Mouse (Mus musculus): Measurements from ENCODE around the gene Mccc1. TPM values are rescaled to one million over a fixed set of nuclear protein-coding genes. Genes with fewer than 3 reads are reported as not detected.
A peak's percentile ranks its signal among the peaks of the same experiment; 100 is the strongest.

Gene Mccc1
- polyA plus RNA-seq, 1 experiment from 2014 or later, result 37.0 TPM

DNA sequence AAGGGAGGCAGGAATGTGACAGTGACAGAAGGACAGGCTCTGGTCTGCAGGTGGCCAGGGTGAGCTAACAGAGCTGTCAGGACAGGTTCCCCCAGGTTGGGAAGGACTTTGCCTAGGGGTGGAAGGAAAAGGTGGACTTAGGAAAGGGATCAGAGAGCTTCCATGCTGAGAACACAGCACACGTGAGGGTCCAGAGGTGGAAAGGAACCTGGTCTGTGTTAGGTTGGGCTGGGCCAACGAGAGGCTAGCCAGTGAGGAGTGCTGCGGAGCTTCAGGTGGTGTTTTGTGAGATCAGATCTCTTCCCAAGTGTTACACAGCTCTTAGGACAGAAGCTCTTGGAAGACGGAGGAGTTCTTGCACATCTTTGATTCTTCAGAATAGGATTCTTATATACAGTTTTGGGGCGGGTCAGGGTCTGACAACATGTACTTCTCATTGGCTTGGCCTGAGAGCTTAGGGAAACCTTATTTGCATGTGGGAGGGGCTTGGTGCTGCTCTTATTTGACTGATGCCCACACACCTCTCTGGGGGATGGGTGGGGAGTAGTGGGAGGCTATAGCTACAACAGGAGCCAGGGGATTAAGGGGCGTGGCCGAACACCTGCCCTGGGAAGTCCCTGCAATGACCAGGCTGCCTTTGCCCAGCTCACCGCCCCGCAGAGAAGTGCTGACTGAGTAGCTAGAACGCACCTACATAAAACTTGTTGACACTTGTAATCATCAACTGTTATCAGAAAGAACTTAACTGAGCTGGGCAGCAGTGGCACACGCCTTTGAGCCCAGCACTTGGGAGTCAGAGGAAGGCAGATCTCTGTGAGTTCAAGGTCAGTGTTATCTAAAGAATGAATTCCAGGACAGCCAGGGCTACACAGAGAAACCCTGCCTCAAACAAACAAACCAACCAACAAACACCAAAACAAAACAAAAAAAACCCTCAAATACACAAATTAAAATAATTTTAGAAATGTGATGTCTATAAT is 5.6 kb downstream of the Mccc1 start:
- DNase-seq (ENCODE audit: low spot score), result no peak
- Histone ChIP-seq H3K27me3 (replicated peaks; ENCODE audit: low read depth, poor library complexity, severe bottlenecking) (no peaks in the 10 kb centered on the region), H3K36me3 (replicated peaks) (peaks cover 28% of the 10 kb centered on the region), H3K4me1 (peaks cover 7% of the 10 kb centered on the region; the same call in 1 of the 2 replicates), H3K4me3 (no peak overlapping the region), H3K27ac (replicated peaks) (no peak overlapping the region), H3K9me3 (no peaks in the 10 kb centered on the region)
- WGBS, result 57% methylated on average over 11 of the region's 11 CpGs

DNA sequence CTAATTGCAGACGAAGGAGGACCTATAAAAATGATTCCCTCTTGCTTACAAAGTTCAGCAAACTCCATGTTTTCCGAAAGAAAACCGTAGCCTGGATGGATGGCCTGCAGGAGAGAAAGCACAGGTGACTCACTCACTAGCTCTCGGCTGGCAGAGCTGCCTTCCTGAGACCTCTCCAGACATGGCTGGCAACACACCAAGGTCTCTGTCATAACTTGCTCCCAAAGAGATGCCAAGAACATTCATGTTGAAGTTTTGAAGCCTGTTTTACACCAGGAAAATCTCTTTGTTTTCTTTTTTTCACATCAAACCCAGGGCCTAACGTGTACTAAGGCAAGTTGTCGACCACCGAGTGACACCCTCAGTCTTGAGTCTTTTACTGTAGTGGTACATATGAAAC is 9.8 kb downstream of the Mccc1 start:
- Histone ChIP-seq H3K9me3 (no peaks in the 10 kb centered on the region), H3K4me1 (no peaks in the 10 kb centered on the region), H3K4me3 (no peak overlapping the region), H3K27me3 (replicated peaks; ENCODE audit: low read depth, poor library complexity, severe bottlenecking) (no peaks in the 10 kb centered on the region), H3K27ac (replicated peaks) (no peak overlapping the region), H3K36me3 (replicated peaks) (peaks cover 69% of the 10 kb centered on the region)
- DNase-seq (ENCODE audit: low spot score), result no peak
- 93% methylated on average over 7 of the region's 7 CpGs for WGBS

DNA sequence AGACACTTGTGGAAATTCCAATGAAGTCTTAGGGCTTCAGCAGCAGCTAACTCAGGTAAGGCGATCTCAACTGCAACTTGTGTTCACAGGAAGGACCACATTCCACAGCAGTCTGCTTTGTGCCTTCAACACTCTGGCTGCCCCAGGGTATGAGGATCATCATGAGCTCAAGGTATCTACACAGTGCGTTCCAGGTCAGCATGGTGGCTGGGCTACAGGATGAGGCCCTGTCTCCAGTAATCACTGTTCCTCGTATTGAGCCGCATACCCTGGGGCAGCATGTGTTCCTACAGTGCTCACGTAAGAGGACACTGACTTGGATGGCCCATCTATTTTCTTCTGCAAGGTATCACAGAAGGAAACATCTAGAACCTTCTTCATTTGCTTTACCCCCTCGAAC is 12.4 kb downstream of the Mccc1 start:
- H3K4me3 ChIP-seq, result no peak overlapping the region
- H3K36me3 ChIP-seq (replicated peaks), result peaks cover 80% of the 10 kb centered on the region
- no peaks in the 10 kb centered on the region for H3K9me3 ChIP-seq
- WGBS, result 86% methylated on average over 6 of the region's 6 CpGs
- no peak overlapping the region for H3K27ac ChIP-seq (replicated peaks)
- no peaks in the 10 kb centered on the region for H3K4me1 ChIP-seq
- no peaks in the 10 kb centered on the region for H3K27me3 ChIP-seq (replicated peaks; ENCODE audit: low read depth, poor library complexity, severe bottlenecking)
- no peak for DNase-seq (ENCODE audit: low spot score)

DNA sequence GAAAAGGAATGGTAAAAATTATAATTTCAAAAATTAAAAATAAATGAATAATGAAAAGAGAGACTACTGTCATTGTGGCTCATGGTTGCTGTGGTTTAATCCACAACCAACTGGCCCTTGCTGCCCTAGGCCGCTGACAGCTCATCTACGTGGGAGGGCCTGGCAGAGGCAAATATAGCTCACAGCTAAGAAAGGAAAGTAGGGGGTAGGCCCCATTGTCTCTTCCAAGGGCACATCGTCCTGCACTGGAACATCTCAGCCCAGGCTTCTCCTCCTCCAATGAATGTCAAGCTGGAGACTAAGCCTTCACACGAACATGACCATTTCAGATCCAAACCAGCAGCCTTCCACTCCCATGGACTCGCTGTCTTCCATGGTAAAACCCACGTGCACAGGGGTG is 14.2 kb downstream of the Mccc1 start:
- WGBS, result 91% methylated on average over 6 of the region's 6 CpGs
- Histone ChIP-seq H3K4me1 (no peaks in the 10 kb centered on the region), H3K4me3 (no peak overlapping the region), H3K9me3 (no peaks in the 10 kb centered on the region), H3K27ac (replicated peaks) (no peak overlapping the region), H3K36me3 (replicated peaks) (peaks cover 92% of the 10 kb centered on the region), H3K27me3 (replicated peaks; ENCODE audit: low read depth, poor library complexity, severe bottlenecking) (no peaks in the 10 kb centered on the region)
- no peak for DNase-seq (ENCODE audit: low spot score)

DNA sequence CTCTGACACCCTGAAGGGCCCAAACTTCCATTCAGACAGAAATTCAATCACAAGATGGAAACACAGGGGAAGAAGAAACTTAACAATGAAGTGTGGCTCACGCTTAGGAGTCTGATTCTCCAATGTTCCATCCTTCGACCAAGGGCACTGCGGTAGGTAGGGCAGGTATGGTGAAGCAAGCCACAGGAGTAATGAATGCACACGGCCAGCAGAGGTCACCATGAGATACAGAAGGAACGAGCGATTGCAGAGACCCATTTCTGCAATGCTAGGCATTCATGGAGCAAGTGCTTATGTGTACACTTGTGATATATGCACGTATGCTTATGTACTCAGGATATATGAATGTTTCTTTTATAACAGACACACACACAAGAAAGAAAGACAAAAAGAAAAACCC is 26.9 kb downstream of the Mccc1 start:
- H3K4me3 ChIP-seq, result no peak overlapping the region
- DNase-seq (ENCODE audit: low spot score), result peak; percentile 26
- H3K9me3 ChIP-seq, result no peaks in the 10 kb centered on the region
- no peaks in the 10 kb centered on the region for H3K4me1 ChIP-seq
- H3K27ac ChIP-seq (replicated peaks), result no peak overlapping the region
- 73% methylated on average over 7 of the region's 7 CpGs for WGBS
- H3K36me3 ChIP-seq (replicated peaks), result peaks cover 79% of the 10 kb centered on the region
- no peaks in the 10 kb centered on the region for H3K27me3 ChIP-seq (replicated peaks; ENCODE audit: low read depth, poor library complexity, severe bottlenecking)

DNA sequence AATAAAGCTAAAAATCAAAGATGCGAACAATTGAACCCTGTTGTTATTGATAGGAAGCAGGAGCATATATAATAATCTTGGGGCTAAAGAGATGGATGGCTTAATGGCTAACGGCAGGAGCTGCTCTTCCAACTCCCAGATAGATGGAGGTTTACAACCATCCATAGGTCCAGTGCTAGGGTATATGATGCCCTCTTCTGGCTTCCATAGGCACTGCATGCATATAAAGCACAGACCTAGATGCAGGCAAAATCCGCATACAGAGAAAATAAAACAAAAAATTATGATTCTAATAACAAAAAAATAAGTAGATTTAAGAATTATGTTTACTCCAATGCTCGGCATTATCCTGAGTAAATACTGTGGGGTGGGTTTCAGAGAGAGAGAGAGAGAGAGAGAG is 27.5 kb downstream of the Mccc1 start:
- H3K4me1 ChIP-seq, result no peaks in the 10 kb centered on the region
- no peak overlapping the region for H3K27ac ChIP-seq (replicated peaks)
- no peaks in the 10 kb centered on the region for H3K9me3 ChIP-seq
- H3K27me3 ChIP-seq (replicated peaks; ENCODE audit: low read depth, poor library complexity, severe bottlenecking), result no peaks in the 10 kb centered on the region
- peak; percentile 15 for DNase-seq (ENCODE audit: low spot score)
- H3K36me3 ChIP-seq (replicated peaks), result peaks cover 80% of the 10 kb centered on the region
- WGBS, result 86% methylated on average over 4 of the region's 4 CpGs
- H3K4me3 ChIP-seq, result no peak overlapping the region

DNA sequence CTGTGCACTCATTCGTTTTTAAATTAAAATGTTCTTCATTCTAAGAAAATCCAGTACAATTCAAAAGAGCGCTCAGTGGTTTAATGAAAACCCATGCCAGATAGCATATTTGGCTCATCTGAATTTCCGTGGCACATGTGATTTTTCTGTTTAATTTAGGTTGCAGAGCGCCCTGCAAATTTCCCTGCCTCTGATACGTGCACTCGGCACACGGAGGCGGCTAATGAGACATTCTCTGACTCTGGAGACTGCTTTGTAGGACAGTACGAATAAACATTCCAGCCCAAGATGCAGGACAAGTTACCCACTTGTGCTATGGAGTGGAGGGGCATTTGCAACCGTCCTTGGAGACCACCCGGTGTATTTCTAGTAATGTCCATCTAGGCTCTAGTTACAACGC is 29.3 kb downstream of the Mccc1 start:
- Histone ChIP-seq H3K27ac (replicated peaks) (no peak overlapping the region), H3K4me1 (no peaks in the 10 kb centered on the region), H3K4me3 (no peak overlapping the region), H3K27me3 (replicated peaks; ENCODE audit: low read depth, poor library complexity, severe bottlenecking) (no peaks in the 10 kb centered on the region), H3K36me3 (replicated peaks) (peaks cover 70% of the 10 kb centered on the region), H3K9me3 (no peaks in the 10 kb centered on the region)
- 92% methylated on average over 12 of the region's 12 CpGs for WGBS
- no peak for DNase-seq (ENCODE audit: low spot score)

DNA sequence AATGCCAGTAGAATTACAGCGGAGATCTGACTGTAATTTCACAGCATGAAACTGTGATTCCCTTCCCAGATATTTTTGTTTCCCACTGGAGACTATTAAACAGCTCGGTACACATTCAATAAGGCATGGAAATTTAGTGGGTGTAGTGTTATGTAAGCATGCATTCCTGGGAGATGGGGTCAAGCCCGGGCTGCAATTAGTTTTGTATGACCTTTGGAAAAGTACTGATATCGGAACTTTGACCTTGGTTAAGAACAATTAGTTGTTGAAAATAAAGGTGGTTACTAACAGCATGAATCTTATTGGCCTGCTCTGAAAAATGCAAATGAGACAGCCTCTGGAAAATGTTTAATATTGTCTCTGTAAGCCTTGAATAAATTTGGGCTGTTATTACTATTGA is 30.0 kb downstream of the Mccc1 start:
- H3K9me3 ChIP-seq, result no peaks in the 10 kb centered on the region
- H3K27ac ChIP-seq (replicated peaks), result no peak overlapping the region
- no peak for DNase-seq (ENCODE audit: low spot score)
- H3K27me3 ChIP-seq (replicated peaks; ENCODE audit: low read depth, poor library complexity, severe bottlenecking), result no peaks in the 10 kb centered on the region
- H3K4me3 ChIP-seq, result no peak overlapping the region
- peaks cover 63% of the 10 kb centered on the region for H3K36me3 ChIP-seq (replicated peaks)
- 89% methylated on average over 4 of the region's 4 CpGs for WGBS
- no peaks in the 10 kb centered on the region for H3K4me1 ChIP-seq

DNA sequence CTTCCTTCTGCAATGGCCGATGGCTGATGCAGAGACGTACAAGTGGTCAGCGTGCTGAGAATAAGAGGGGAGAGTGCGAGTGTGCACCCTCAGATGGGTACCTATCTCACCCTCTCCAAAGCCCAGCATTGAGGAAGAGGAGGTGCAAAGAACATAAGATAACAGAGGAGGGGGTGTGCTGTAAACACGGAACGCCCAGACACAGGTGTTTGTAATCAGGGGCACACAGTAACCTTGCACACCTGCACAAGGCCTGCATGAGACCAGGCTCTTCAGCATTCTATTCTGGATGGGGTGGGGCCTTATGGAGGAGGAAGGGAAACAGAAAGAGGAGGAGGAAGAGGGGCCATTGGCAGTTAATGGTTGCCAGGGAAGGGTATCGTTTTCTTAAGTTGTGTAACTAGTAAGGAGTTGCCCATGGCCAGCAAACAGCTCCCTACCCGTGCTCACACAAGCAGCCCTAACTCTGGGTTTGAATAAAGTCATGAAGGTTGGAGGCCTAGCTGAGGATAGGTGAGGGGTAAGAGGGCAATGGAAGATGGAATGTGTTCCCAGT is 33.0 kb downstream of the Mccc1 start:
- H3K36me3 ChIP-seq (replicated peaks), result peaks cover 56% of the 10 kb centered on the region
- no peaks in the 10 kb centered on the region for H3K9me3 ChIP-seq
- H3K27me3 ChIP-seq (replicated peaks; ENCODE audit: low read depth, poor library complexity, severe bottlenecking), result no peaks in the 10 kb centered on the region
- DNase-seq (ENCODE audit: low spot score), result no peak
- no peak overlapping the region for H3K4me3 ChIP-seq
- no peak overlapping the region for H3K27ac ChIP-seq (replicated peaks)
- WGBS, result 93% methylated on average over 8 of the region's 8 CpGs
- H3K4me1 ChIP-seq, result no peaks in the 10 kb centered on the region

DNA sequence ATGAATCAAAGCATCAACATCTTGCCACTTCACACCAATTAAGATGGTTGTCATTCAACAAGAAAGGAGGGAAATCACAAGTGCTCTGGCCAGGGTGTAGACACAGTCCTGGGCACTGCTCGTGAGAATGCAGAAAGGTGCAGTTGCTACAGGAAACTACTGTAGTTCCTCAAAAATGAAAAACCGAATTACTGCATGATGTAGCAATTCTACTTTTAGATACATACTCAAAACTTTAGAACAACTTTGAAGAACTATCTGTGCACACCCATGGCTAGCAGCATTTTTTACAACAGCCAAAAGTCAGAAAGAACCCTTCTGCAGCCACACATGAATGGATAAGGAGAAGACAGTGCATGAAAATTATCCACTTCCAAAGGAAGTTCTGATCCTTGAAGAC is 34.0 kb downstream of the Mccc1 start:
- 80% methylated on average over 2 of the region's 2 CpGs for WGBS
- H3K36me3 ChIP-seq (replicated peaks), result peaks cover 54% of the 10 kb centered on the region
- no peaks in the 10 kb centered on the region for H3K4me1 ChIP-seq
- no peak overlapping the region for H3K4me3 ChIP-seq
- no peaks in the 10 kb centered on the region for H3K27me3 ChIP-seq (replicated peaks; ENCODE audit: low read depth, poor library complexity, severe bottlenecking)
- DNase-seq (ENCODE audit: low spot score), result no peak
- H3K9me3 ChIP-seq, result no peaks in the 10 kb centered on the region
- H3K27ac ChIP-seq (replicated peaks), result no peak overlapping the region

DNA sequence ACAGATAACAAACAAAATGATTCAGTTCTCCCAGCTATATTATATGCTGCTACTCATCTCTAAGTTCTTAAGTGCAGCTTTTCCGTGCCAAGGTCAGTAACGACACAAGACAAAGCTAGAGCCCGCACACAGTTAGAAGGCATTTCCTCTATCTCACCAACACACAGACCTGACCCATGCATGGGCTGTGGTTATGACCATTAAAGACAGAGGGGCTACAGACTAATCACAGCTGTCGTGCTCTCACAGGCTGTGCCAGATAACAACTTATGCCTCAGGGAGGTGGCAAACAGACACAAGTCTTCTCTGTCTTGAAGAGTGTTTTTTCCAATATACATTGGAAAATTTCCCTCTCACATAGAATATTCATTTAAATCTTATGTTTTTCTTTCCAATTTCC is 35.5 kb downstream of the Mccc1 start:
- no peak overlapping the region for H3K4me3 ChIP-seq
- no peak overlapping the region for H3K27ac ChIP-seq (replicated peaks)
- no peak for DNase-seq (ENCODE audit: low spot score)
- H3K9me3 ChIP-seq, result no peaks in the 10 kb centered on the region
- WGBS, result 91% methylated on average over 4 of the region's 4 CpGs
- H3K27me3 ChIP-seq (replicated peaks; ENCODE audit: low read depth, poor library complexity, severe bottlenecking), result no peaks in the 10 kb centered on the region
- H3K36me3 ChIP-seq (replicated peaks), result peaks cover 57% of the 10 kb centered on the region
- no peaks in the 10 kb centered on the region for H3K4me1 ChIP-seq

DNA sequence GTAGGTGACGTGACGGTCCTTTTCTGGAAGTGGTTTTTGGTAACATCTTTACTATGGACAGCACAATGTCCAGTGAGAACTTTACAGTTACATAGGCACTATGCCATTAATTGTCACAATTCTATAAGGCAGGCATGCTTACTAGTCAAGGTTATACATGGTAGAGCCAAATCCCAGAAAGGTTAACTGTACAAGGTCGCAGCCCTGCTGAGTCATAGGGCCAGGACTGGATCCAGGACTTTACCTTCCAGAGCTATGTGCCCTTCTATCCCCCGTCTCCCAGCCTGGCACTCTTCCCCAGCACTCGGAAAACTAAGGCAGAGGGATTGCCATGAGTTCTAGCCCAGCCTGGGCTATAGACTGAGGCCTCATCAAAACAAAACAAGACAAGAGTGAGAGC is 36.6 kb downstream of the Mccc1 start:
- 88% methylated on average over 5 of the region's 5 CpGs for WGBS
- Histone ChIP-seq H3K36me3 (replicated peaks) (peaks cover 61% of the 10 kb centered on the region), H3K27me3 (replicated peaks; ENCODE audit: low read depth, poor library complexity, severe bottlenecking) (no peaks in the 10 kb centered on the region), H3K4me1 (no peaks in the 10 kb centered on the region), H3K27ac (replicated peaks) (no peak overlapping the region), H3K4me3 (no peak overlapping the region), H3K9me3 (no peaks in the 10 kb centered on the region)
- DNase-seq (ENCODE audit: low spot score), result no peak

DNA sequence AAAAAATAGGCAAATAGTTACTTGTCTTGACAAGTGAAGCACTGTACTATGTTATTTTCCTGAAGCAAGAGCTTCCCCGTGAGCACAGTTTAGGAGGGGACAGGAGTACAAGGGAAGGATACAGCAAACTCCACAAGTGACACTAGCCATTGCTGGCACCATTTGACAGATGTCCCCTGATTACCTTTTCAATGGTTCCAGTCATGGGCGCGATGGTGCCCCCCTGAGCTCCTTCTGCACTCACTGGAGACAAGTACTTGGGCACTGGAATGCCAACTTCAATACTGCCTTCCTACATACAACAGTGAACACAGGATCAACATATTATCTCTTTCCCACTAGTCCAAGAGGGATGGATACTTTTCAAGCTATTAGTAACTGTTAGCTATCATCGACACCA is 37.1 kb downstream of the Mccc1 start:
- no peak overlapping the region for H3K27ac ChIP-seq (replicated peaks)
- H3K9me3 ChIP-seq, result no peaks in the 10 kb centered on the region
- no peaks in the 10 kb centered on the region for H3K27me3 ChIP-seq (replicated peaks; ENCODE audit: low read depth, poor library complexity, severe bottlenecking)
- H3K4me3 ChIP-seq, result no peak overlapping the region
- peaks cover 62% of the 10 kb centered on the region for H3K36me3 ChIP-seq (replicated peaks)
- no peaks in the 10 kb centered on the region for H3K4me1 ChIP-seq
- DNase-seq (ENCODE audit: low spot score), result no peak
- WGBS, result 90% methylated on average over 4 of the region's 4 CpGs
